ENCODE assay signal across 8 mouse cellular contexts in the genomic region with DNA sequence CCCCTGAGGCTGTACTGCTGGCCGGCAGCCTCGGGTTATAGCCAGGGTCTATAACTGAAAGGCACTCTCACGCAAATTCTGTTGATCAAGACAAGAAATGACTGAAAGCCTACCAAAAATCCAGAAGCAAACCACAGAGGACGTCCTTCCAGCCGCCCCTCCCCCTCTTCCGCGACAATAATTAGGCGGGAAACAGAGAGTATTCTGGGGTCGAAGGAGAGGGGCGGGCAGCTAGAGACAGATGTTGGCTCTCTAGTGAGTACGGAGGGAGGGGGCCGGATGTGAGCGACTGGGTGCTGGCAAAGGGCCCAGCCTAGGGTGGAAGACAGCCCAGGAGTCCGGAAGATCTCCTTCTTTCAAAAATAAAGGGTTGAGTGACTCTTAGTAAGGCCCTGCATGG. TPM values are rescaled to one million over a fixed set of nuclear protein-coding genes. Genes with fewer than 3 reads are reported as not detected.
DNase-seq lines count a peak whose midpoint lies in the region; ATAC-seq and TF ChIP-seq lines count a peak whose summit lies in the region.

A gene (minus strand): TSS at position 287 of the 400 bp plus-strand sequence.

- H3K36me3 ChIP-seq in embryonic facial prominence, embryonic 15.5 days: peaks cover 18% of the 10 kb centered on the region
- peaks cover 9% of the 10 kb centered on the region for H3K36me3 ChIP-seq in heart, embryonic 11.5 days (ENCODE audit: control insufficient read depth, insufficient read depth, low read length)
- peaks cover 21% of the 10 kb centered on the region for H3K36me3 ChIP-seq in kidney, embryonic 14.5 days (ENCODE audit: control insufficient read depth, insufficient read depth, low read length)
- H3K36me3 ChIP-seq in liver, adult 2 months (ENCODE audit: control insufficient read depth, insufficient read depth, low read length): no peaks in the 10 kb centered on the region
- H3K36me3 ChIP-seq in midbrain, postnatal 0 days (ENCODE audit: insufficient read depth, low read length): peaks cover 10% of the 10 kb centered on the region; the same call in 1 of the 2 replicates

- no peaks in the 10 kb centered on the region for H3K9me3 ChIP-seq in embryonic facial prominence, embryonic 15.5 days (replicated peaks)
- H3K9me3 ChIP-seq in heart, embryonic 11.5 days (replicated peaks; ENCODE audit: control insufficient read depth, low read length): no peaks in the 10 kb centered on the region
- no peaks in the 10 kb centered on the region for H3K9me3 ChIP-seq in kidney, embryonic 14.5 days (ENCODE audit: control insufficient read depth, low read length)
- H3K9me3 ChIP-seq in midbrain, postnatal 0 days (ENCODE audit: low read length): no peaks in the 10 kb centered on the region

- peak within 1 kb of the TSS; percentile 75 for H3K9ac ChIP-seq in embryonic facial prominence, embryonic 15.5 days
- peak within 1 kb of the TSS; percentile 80 for H3K9ac ChIP-seq in heart, embryonic 11.5 days (ENCODE audit: low read depth, low read length)
- H3K9ac ChIP-seq in kidney, embryonic 14.5 days (ENCODE audit: low read depth, low read length): peak within 1 kb of the TSS; percentile 82
- H3K9ac ChIP-seq in liver, adult 2 months (ENCODE audit: low read depth, low read length): peak within 1 kb of the TSS; percentile 84
- peak within 1 kb of the TSS; percentile 79 for H3K9ac ChIP-seq in midbrain, postnatal 0 days (replicated peaks; ENCODE audit: low read length, poor library complexity, severe bottlenecking)

- DNase-seq in 3T3-L1 (ENCODE audit: low read depth, low spot score): peak; percentile 76
- DNase-seq in adrenal gland, adult 18-20 months (ENCODE audit: low spot score in 2 of 2): peak; percentile 57 to 61
- DNase-seq in liver, adult 2 months (ENCODE audit: extremely low read depth, low read depth, low spot score): peak; percentile 25
- DNase-seq in midbrain, postnatal 0 days (ENCODE audit: low spot score): peak; percentile 81
- DNase-seq in spleen, postnatal 36 days (ENCODE audit: low spot score in 2 of 2): peak; percentile 77 to 78

- no peaks in the 10 kb centered on the region for H3K79me2 ChIP-seq in liver, adult 2 months (ENCODE audit: control insufficient read depth, insufficient read depth, low read length)

- no peak for TF ChIP-seq CTCF in liver, adult 2 months (IDR thresholded peaks at IDR 0.05; ENCODE audit: low read depth, low read length)
- no peak for TF ChIP-seq CTCF in midbrain, postnatal 0 days (IDR thresholded peaks at IDR 0.05)

- peaks cover 46% of the 10 kb centered on the region for H3K4me1 ChIP-seq in embryonic facial prominence, embryonic 15.5 days
- H3K4me1 ChIP-seq in heart, embryonic 11.5 days (ENCODE audit: control insufficient read depth, insufficient read depth, low read length): peaks cover 34% of the 10 kb centered on the region
- peaks cover 50% of the 10 kb centered on the region for H3K4me1 ChIP-seq in kidney, embryonic 14.5 days (ENCODE audit: control insufficient read depth, insufficient read depth, low read length)
- H3K4me1 ChIP-seq in liver, adult 2 months (ENCODE audit: control insufficient read depth, insufficient read depth, low read length): peaks cover 5% of the 10 kb centered on the region; the same call in 1 of the 2 replicates
- H3K4me1 ChIP-seq in midbrain, postnatal 0 days (ENCODE audit: insufficient read depth, low read length): peaks cover 16% of the 10 kb centered on the region; the same call in 1 of the 2 replicates

- WGBS in embryonic facial prominence, embryonic 15.5 days: 0% methylated on average over 14 of the region's 14 CpGs
- 1% methylated on average over 14 of the region's 14 CpGs for WGBS in heart, embryonic 11.5 days (ENCODE audit: insufficient replicate concordance)
- WGBS in kidney, embryonic 14.5 days: under 1% methylated on average over 14 of the region's 14 CpGs
- under 1% methylated on average over 14 of the region's 14 CpGs for WGBS in liver, adult 2 months
- WGBS in midbrain, postnatal 0 days: under 1% methylated on average over 14 of the region's 14 CpGs

- no peaks in the 10 kb centered on the region for H3K27me3 ChIP-seq in embryonic facial prominence, embryonic 15.5 days
- no peaks in the 10 kb centered on the region for H3K27me3 ChIP-seq in heart, embryonic 11.5 days (ENCODE audit: control insufficient read depth, insufficient read depth, low read length)
- H3K27me3 ChIP-seq in kidney, embryonic 14.5 days (ENCODE audit: control insufficient read depth, insufficient read depth, low read length): no peaks in the 10 kb centered on the region
- H3K27me3 ChIP-seq in liver, adult 2 months (ENCODE audit: control insufficient read depth, insufficient read depth, low read length): no peaks in the 10 kb centered on the region
- peaks cover 11% of the 10 kb centered on the region; the same call in 1 of the 2 replicates for H3K27me3 ChIP-seq in midbrain, postnatal 0 days (ENCODE audit: insufficient read depth, low read length)

- ATAC-seq in embryonic facial prominence, embryonic 15.5 days (ENCODE audit: insufficient number of reproducible peaks, low FRiP score, low TSS enrichment, low read depth): peak; percentile 59
- peak; percentile 67 for ATAC-seq in heart, embryonic 11.5 days (replicated peaks; ENCODE audit: insufficient number of reproducible peaks, low FRiP score, low TSS enrichment)
- ATAC-seq in kidney, embryonic 14.5 days (ENCODE audit: low FRiP score, low TSS enrichment): peak; percentile 63
- peak; percentile 67 for ATAC-seq in midbrain, postnatal 0 days (ENCODE audit: low FRiP score)

- TF ChIP-seq POLR2A in liver, adult 2 months (IDR thresholded peaks at IDR 0.05; ENCODE audit: extremely low read depth, insufficient read depth, low read length): no peak

- peak within 1 kb of the TSS; percentile 79 for H3K4me2 ChIP-seq in embryonic facial prominence, embryonic 15.5 days (replicated peaks)
- peak within 1 kb of the TSS; percentile 80 for H3K4me2 ChIP-seq in heart, embryonic 11.5 days
- peak within 1 kb of the TSS; percentile 92 for H3K4me2 ChIP-seq in kidney, embryonic 14.5 days (replicated peaks; ENCODE audit: low read depth, low read length)
- H3K4me2 ChIP-seq in midbrain, postnatal 0 days (ENCODE audit: low read depth, low read length, poor library complexity, severe bottlenecking): peak within 1 kb of the TSS; percentile 87

- peak within 1 kb of the TSS; percentile 79 for H3K4me3 ChIP-seq in embryonic facial prominence, embryonic 15.5 days (replicated peaks)
- peak within 1 kb of the TSS; percentile 71 for H3K4me3 ChIP-seq in heart, embryonic 11.5 days (ENCODE audit: low read depth, low read length)
- H3K4me3 ChIP-seq in kidney, embryonic 14.5 days (ENCODE audit: low read length): peak within 1 kb of the TSS; percentile 89
- peak within 1 kb of the TSS; percentile 91 for H3K4me3 ChIP-seq in liver, adult 2 months (ENCODE audit: insufficient read depth, low read depth, low read length)
- H3K4me3 ChIP-seq in midbrain, postnatal 0 days (ENCODE audit: low read depth, low read length): peak within 1 kb of the TSS; percentile 84

- H3K27ac ChIP-seq in embryonic facial prominence, embryonic 15.5 days (replicated peaks): peak within 1 kb of the TSS; percentile 96
- H3K27ac ChIP-seq in heart, embryonic 11.5 days (ENCODE audit: low read depth, low read length): peak within 1 kb of the TSS; percentile 90
- peak within 1 kb of the TSS; percentile 99 for H3K27ac ChIP-seq in kidney, embryonic 14.5 days (ENCODE audit: low read depth, low read length)
- H3K27ac ChIP-seq in liver, adult 2 months (replicated peaks; ENCODE audit: insufficient read depth, low read depth, low read length): peak within 1 kb of the TSS; percentile 65
- peak within 1 kb of the TSS; percentile 90 for H3K27ac ChIP-seq in midbrain, postnatal 0 days (ENCODE audit: low read depth, low read length)

RNA-seq across cellular contexts. Expression of the gene that starts here (rescaled TPM):
- 10 to 100 TPM; 78.0 to 89.1 TPM for total RNA-seq in adrenal gland, adult 18-20 months (2021)
- 95.7 and 99.3 TPM in 2 replicates for polyA plus RNA-seq in embryonic facial prominence, embryonic 15.5 days (2015; fragmentation: Nextera tagmentation; extraction: Ambion mirVana)
- 71.8 and 74.0 TPM in 2 replicates for polyA plus RNA-seq in heart, embryonic 11.5 days (2014; fragmentation: Nextera tagmentation; extraction: Ambion mirVana)
- polyA plus RNA-seq in kidney, embryonic 14.5 days (2014; fragmentation: Nextera tagmentation; extraction: Ambion mirVana): 90.2 and 111 TPM in 2 replicates
- total RNA-seq in liver, adult 2 months (2014; rRNA removed): 55.0 and 69.3 TPM in 2 replicates
- 89.3 and 106 TPM in 2 replicates for polyA plus RNA-seq in liver, adult 2 months (2012; rRNA removed)
- total RNA-seq in midbrain, postnatal 0 days (2014; rRNA removed): 65.8 and 74.2 TPM in 2 replicates
- polyA plus RNA-seq in midbrain, postnatal 0 days (2015; fragmentation: Nextera tagmentation; extraction: Ambion mirVana): 106 and 116 TPM in 2 replicates

Comparison
In these comparisons a context has a peak if more than half of its experiments do, and no peak if none do; other contexts are left out.
1. Peak in every context shown above with its lines: DNase-seq, ATAC-seq, H3K4me3 ChIP-seq and H3K27ac ChIP-seq.
2. DNase-seq: peak in every context shown above with its lines; median percentile 81 in midbrain, postnatal 0 days; 78 in spleen, postnatal 36 days; 76 in 3T3-L1; 59 in adrenal gland, adult 18-20 months; 25 in liver, adult 2 months.